Mouse (Mus musculus): ENCODE measurements around the gene Crlf1. TPM values are rescaled to one million over a fixed set of nuclear protein-coding genes. Genes with fewer than 3 reads are reported as not detected.

Crlf1 gene
- total and polyA plus RNA-seq, 3 experiments = 3.8 to 26.6 TPM; not detected in 1

DNA sequence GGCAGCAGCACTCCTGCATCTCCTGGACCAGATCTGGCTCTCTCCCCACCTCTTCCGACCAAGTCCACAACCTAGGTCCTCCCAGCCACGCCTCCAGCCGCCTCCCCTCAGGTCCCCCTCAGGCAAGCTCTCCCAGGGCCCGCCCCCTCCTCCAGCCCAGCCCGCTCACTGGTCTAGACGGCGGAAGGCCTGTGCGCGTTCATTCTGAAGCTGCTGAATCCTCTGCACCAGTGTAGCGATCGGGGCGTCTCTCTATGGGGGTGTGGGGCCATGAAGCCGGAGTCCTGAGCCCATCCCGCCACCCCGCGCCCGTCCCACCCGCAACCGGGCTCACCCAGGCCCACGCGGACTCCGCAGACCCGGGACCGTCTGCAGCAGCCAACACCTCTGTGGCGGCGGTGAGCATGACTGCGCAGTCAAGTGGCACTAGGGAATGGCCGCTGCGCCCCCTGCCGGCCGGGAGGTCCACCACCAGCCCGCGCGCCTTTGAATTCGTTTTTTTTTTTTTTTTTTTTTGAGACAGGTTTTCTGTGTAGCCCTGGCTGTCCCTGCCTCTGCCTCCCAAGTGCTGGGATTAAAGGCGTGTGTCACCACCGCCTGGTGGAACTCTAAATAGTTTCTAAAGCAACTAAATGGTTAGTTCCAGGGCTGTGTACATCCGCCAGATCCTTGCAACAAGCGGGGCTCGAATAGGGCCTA, 13.5 kb downstream of the Crlf1 start, which contains the start of gene Rex1bd (continued):
- TF ChIP-seq GATA1 (IDR thresholded peaks at IDR 0.05; ENCODE audit: low read depth, low read length) (no peak), TBP (IDR thresholded peaks at IDR 0.05; ENCODE audit: low read depth, low read length) (peak; percentile 55; the same call in 1 of the 2 replicates), TAL1 (IDR thresholded peaks at IDR 0.05; ENCODE audit: low read length) (no peak), ZMIZ1 (IDR thresholded peaks at IDR 0.05; ENCODE audit: low read depth, low read length) (no peak; the same call in 1 of the 2 replicates)

DNA sequence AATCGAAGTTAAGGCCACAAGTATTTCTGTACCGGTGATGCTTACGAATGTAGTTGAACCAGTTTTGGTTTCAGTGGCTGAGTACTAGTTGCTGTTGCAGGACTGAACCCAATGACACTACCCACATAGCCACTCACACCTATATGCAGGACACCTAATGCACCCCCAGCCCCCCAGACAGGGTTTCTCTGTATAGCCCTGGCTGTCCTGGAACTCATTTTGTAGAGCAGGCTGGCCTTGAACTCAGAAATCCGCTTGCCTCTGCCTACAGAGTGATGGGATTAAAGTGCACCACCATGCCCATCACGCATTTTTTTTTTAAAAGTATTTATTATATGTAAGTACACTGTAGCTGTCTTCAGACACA, 14.1 kb downstream of the Crlf1 start:
- H3K27ac ChIP-seq (ENCODE audit: control insufficient read depth, low read depth, low read length) = peak overlapping the region; percentile 48

GRCm38 (mm10) chr8:70509281-70509952, 16.5 kb downstream of the Crlf1 start:
- H3K4me1 ChIP-seq (ENCODE audit: control insufficient read depth in 1 of 2, insufficient read depth in 2 of 2, low read length in 2 of 2) = peaks cover 6 to 46% of the 10 kb centered on the region in 2 experiments
- H3K9me3 ChIP-seq (replicated peaks; ENCODE audit: insufficient read depth, low read length) = no peaks in the 10 kb centered on the region
- peak overlapping the region; percentile 89 to 95 for H3K4me3 ChIP-seq (ENCODE audit: control insufficient read depth in 1 of 2, insufficient read depth in 1 of 2, low read depth in 2 of 2, low read length in 2 of 2)
- DNase-seq (ENCODE audit: low read depth, low spot score) = peak; percentile 45
- H3K27me3 ChIP-seq (ENCODE audit: control insufficient read depth in 1 of 2, insufficient read depth in 2 of 2, low read length in 2 of 2) = no peaks in the 10 kb centered on the region
- H3K9ac ChIP-seq (ENCODE audit: control insufficient read depth, low read depth, low read length, poor library complexity, severe bottlenecking) = peak overlapping the region; percentile 89
- H3K79me2 ChIP-seq (ENCODE audit: control insufficient read depth, insufficient read depth, low read length, poor library complexity) = peaks cover 38% of the 10 kb centered on the region
- peaks cover 5 to 32% of the 10 kb centered on the region in 2 experiments; a peak in 3 of 4 replicates for H3K36me3 ChIP-seq (ENCODE audit: control insufficient read depth in 1 of 2, insufficient read depth in 2 of 2, low read length in 2 of 2)
- peak overlapping the region; percentile 64 for H3K27ac ChIP-seq (ENCODE audit: control insufficient read depth, low read depth, low read length)
- TF ChIP-seq GABPA (IDR thresholded peaks at IDR 0.05; ENCODE audit: low read depth, low read length) (no peak), GATA1 (IDR thresholded peaks at IDR 0.05; ENCODE audit: low read depth, low read length) (no peak), JUND (IDR thresholded peaks at IDR 0.05; ENCODE audit: low read depth, low read length) (no peak), E2F4 (IDR thresholded peaks at IDR 0.05; ENCODE audit: borderline replicate concordance, low read depth, low read length) (no peak), USF1 (IDR thresholded peaks at IDR 0.05; ENCODE audit: low read depth, low read length) (no peak), CHD2 (IDR thresholded peaks at IDR 0.05; ENCODE audit: low read length) (no peak), RAD21 (IDR thresholded peaks at IDR 0.05; ENCODE audit: low read depth, low read length) (no peak), TBP (IDR thresholded peaks at IDR 0.05; ENCODE audit: low read depth, low read length) (no peak), MXI1 (IDR thresholded peaks at IDR 0.05; ENCODE audit: low read depth, low read length) (no peak), ZC3H11A (IDR thresholded peaks at IDR 0.05; ENCODE audit: low read depth, low read length) (no peak), UBTF (IDR thresholded peaks at IDR 0.05; ENCODE audit: borderline replicate concordance, insufficient read depth, low read depth, low read length) (no peak), NELFE (IDR thresholded peaks at IDR 0.05; ENCODE audit: low read depth, low read length) (no peak), MYC (IDR thresholded peaks at IDR 0.05; ENCODE audit: low read depth, low read length) (peak; percentile 37; the same call in 1 of the 2 replicates), ETS1 (IDR thresholded peaks at IDR 0.05; ENCODE audit: low read depth, low read length) (no peak), SIN3A (IDR thresholded peaks at IDR 0.05; ENCODE audit: low read length) (no peak), POLR2AphosphoS2 (IDR thresholded peaks at IDR 0.05; ENCODE audit: low read length) (no peak; the same call in none of the 2 replicates), USF2 (IDR thresholded peaks at IDR 0.05; ENCODE audit: borderline replicate concordance in 1 of 2, insufficient read depth in 1 of 2, low read depth in 1 of 2, low read length in 2 of 2) (no peak), ZMIZ1 (IDR thresholded peaks at IDR 0.05; ENCODE audit: low read depth, low read length) (peak; percentile 16; the same call in 1 of the 2 replicates), RCOR1 (IDR thresholded peaks at IDR 0.05; ENCODE audit: low read depth, low read length) (no peak), CHD1 (IDR thresholded peaks at IDR 0.05; ENCODE audit: low read depth, low read length) (peak; percentile 85), NRF1 (IDR thresholded peaks at IDR 0.05; ENCODE audit: insufficient read depth, low read depth, low read length, poor library complexity, severe bottlenecking) (no peak), POLR2A (IDR thresholded peaks at IDR 0.05; ENCODE audit: control insufficient read depth in 1 of 2, insufficient read depth in 1 of 2, low read depth in 1 of 2, low read length in 2 of 2, poor library complexity in 1 of 2) (peak in 1 of 2 experiments; percentile 37; a peak in 3 of 4 replicates)

More for the DNA sequence above, 14.1 kb downstream of the Crlf1 start:
- no peaks in the 10 kb centered on the region for H3K27me3 ChIP-seq (ENCODE audit: control insufficient read depth in 1 of 2, insufficient read depth in 2 of 2, low read length in 2 of 2)
- H3K36me3 ChIP-seq (ENCODE audit: control insufficient read depth in 1 of 2, insufficient read depth in 2 of 2, low read length in 2 of 2) = peaks cover 5 to 22% of the 10 kb centered on the region in 2 experiments; a peak in 3 of 4 replicates
- H3K9me3 ChIP-seq (replicated peaks; ENCODE audit: insufficient read depth, low read length) = no peaks in the 10 kb centered on the region
- peaks cover 41% of the 10 kb centered on the region for H3K79me2 ChIP-seq (ENCODE audit: control insufficient read depth, insufficient read depth, low read length, poor library complexity)
- H3K9ac ChIP-seq (ENCODE audit: control insufficient read depth, low read depth, low read length, poor library complexity, severe bottlenecking) = peak overlapping the region; percentile 37
- peak overlapping the region; percentile 8 to 9; a peak in 3 of 4 replicates for H3K4me3 ChIP-seq (ENCODE audit: control insufficient read depth in 1 of 2, insufficient read depth in 1 of 2, low read depth in 2 of 2, low read length in 2 of 2)
- H3K4me1 ChIP-seq (ENCODE audit: control insufficient read depth in 1 of 2, insufficient read depth in 2 of 2, low read length in 2 of 2) = peaks cover 0 to 39% of the 10 kb centered on the region in 2 experiments; a peak in 2 of 4 replicates
- DNase-seq (ENCODE audit: low read depth, low spot score) = no peak
- peak; percentile 51; the same call in 1 of the 2 replicates for TF ChIP-seq POLR2AphosphoS5 (IDR thresholded peaks at IDR 0.05; ENCODE audit: borderline replicate concordance, low read depth, low read length)
- no peak for TF ChIP-seq MEF2A (IDR thresholded peaks at IDR 0.05; ENCODE audit: extremely low read depth, insufficient replicate concordance, low read depth, low read length, poor library complexity, severe bottlenecking)
- TF ChIP-seq KAT2A (conservative IDR thresholded peaks at IDR 0.05; ENCODE audit: low read depth, low read length) = 0 out of 2 replicates have a peak, but pooled peaks have one; percentile 12
- TF ChIP-seq ZMIZ1 (IDR thresholded peaks at IDR 0.05; ENCODE audit: low read depth, low read length) = 0 out of 2 replicates have a peak, but pooled peaks have one; percentile 9
- no peak for TF ChIP-seq ETS1 (IDR thresholded peaks at IDR 0.05; ENCODE audit: low read depth, low read length)
- peak; percentile 95 for TF ChIP-seq POLR2AphosphoS2 (IDR thresholded peaks at IDR 0.05; ENCODE audit: low read length)
- 0 out of 2 replicates have a peak, but pooled peaks have one; percentile 1 for TF ChIP-seq JUND (IDR thresholded peaks at IDR 0.05; ENCODE audit: low read depth, low read length)

Data from MEL (cell line).